8 mouse cellular contexts compared by ENCODE assay signal in genomic region chr11:55460559-55461018, GRCm38 (mm10). TPM values are rescaled to one million over a fixed set of nuclear protein-coding genes. Genes with fewer than 3 reads are reported as not detected.
A peak's percentile ranks its signal among the peaks of the same experiment; 100 is the strongest.
DNase-seq lines count a peak whose midpoint lies in the region; ATAC-seq and TF ChIP-seq lines count a peak whose summit lies in the region.

No protein-coding gene starts in this region.

- H3K36me3 ChIP-seq in intestine, embryonic 15.5 days, result no peaks in the 10 kb centered on the region
- H3K36me3 ChIP-seq in macrophage (ENCODE audit: inconsistent target), result no peaks in the 10 kb centered on the region

- H3K79me2 ChIP-seq in macrophage (ENCODE audit: inconsistent target), result peaks cover 53% of the 10 kb centered on the region

- peak; percentile 22 for DNase-seq in left cerebral cortex, adult 11 months (ENCODE audit: low spot score)
- DNase-seq in left cerebral cortex, postnatal 4 days, result no peak
- no peak for DNase-seq in Patski (ENCODE audit: low read depth, low spot score)
- DNase-seq in gastrocnemius, adult 18-20 months (ENCODE audit: low spot score), result no peak
- no peak for DNase-seq in adrenal gland, postnatal 4 days (ENCODE audit: low spot score in 2 of 2)

- under 1% methylated on average over 17 of the region's 17 CpGs for WGBS in intestine, embryonic 15.5 days
- WGBS in macrophage (ENCODE audit: missing documents), result under 1% methylated on average over 17 of the region's 17 CpGs

- TF ChIP-seq CTCF in Patski (IDR thresholded peaks at IDR 0.05), result no peak

- peaks cover 17% of the 10 kb centered on the region for H3K4me1 ChIP-seq in intestine, embryonic 15.5 days (replicated peaks)

- in situ Hi-C loops in Patski (cut with MboI; ENCODE audit: low pct_unique_long_range_greater_than_20kb), result no loop called here

- POLR2A ChIA-PET in Patski (lab: Charles Lee), result interaction anchor here (2.3 kb wide), 1 partner anchor 8 kb away, joined by 10 read pairs; the partner anchor contains the start of gene G3bp1

- H3K27ac ChIP-seq in intestine, embryonic 15.5 days, result peak overlapping the region; percentile 66
- peak overlapping the region; percentile 67 for H3K27ac ChIP-seq in macrophage

- CTCF ChIA-PET in Patski (lab: Charles Lee), result interaction anchor here (0.7 to 3.6 kb wide), 9 partner anchors 9 to 645 kb away, joined by 3 to 20 read pairs (median 4); partner anchors contain the start of gene G3bp1

- peak overlapping the region; percentile 70 for H3K9ac ChIP-seq in intestine, embryonic 15.5 days

- peak; percentile 60 for ATAC-seq in Patski
- peak; percentile 40 for ATAC-seq in erythroblast, adult 5-6 weeks (replicated peaks; ENCODE audit: low FRiP score, poor library complexity, severe bottlenecking)
- peak; percentile 52 for ATAC-seq in intestine, embryonic 15.5 days

- H3K27me3 ChIP-seq in Patski, result no peaks in the 10 kb centered on the region
- no peaks in the 10 kb centered on the region for H3K27me3 ChIP-seq in intestine, embryonic 15.5 days (replicated peaks)

- no peaks in the 10 kb centered on the region for H3K9me3 ChIP-seq in intestine, embryonic 15.5 days

- intact Hi-C loops in left cerebral cortex, postnatal 4 days (cut with DNase I), result no loop called here

- H3K4me2 ChIP-seq in intestine, embryonic 15.5 days (replicated peaks), result peak overlapping the region; percentile 85

- peak overlapping the region; percentile 82 for H3K4me3 ChIP-seq in intestine, embryonic 15.5 days (replicated peaks)
- peak overlapping the region; percentile 97 for H3K4me3 ChIP-seq in macrophage (ENCODE audit: inconsistent target)

RNA-seq across cellular contexts. Expression of gene Atox1, which starts 0.5 kb away (rescaled TPM):
- total RNA-seq in left cerebral cortex, postnatal 4 days (2021), result 100 to 1,000 TPM; 124 to 130 TPM
- polyA plus RNA-seq in Patski (2021) (254 TPM), macrophage (2018) (117 to 443 TPM (median 360 TPM) in 3 replicates)
- total RNA-seq in erythroblast, adult 5-6 weeks (2015; ENCODE audit: low replicate concordance), result 25.9 and 45.8 TPM in 2 replicates
- 18.7 and 20.2 TPM in 2 replicates for total RNA-seq in erythroblast, adult 5-6 weeks (2017; ENCODE audit: low replicate concordance)
- 370 and 402 TPM in 2 replicates for polyA plus RNA-seq in intestine, embryonic 15.5 days (2015; fragmentation: Nextera tagmentation; extraction: Ambion mirVana)
- 10 to 100 TPM in 8 of 26 experiments, 1 to 10 TPM in 18; 5.3 to 36.2 (median 8.4) TPM for total RNA-seq in macrophage (2018; cell fraction: chromatin; rRNA removed)
- 100 to 1,000 TPM; 179 to 407 (median 276) TPM for total RNA-seq in macrophage (2018; cell fraction: cytosol; rRNA removed)
- total RNA-seq in macrophage (2018; cell fraction: nucleus; rRNA removed), result 10 to 100 TPM; 14.4 to 48.4 (median 29.2) TPM
- total RNA-seq in gastrocnemius, adult 18-20 months (2021), result 10 to 100 TPM; 38.2 to 40.3 TPM
- 100 to 1,000 TPM; 254 to 267 TPM for total RNA-seq in adrenal gland, postnatal 4 days (2021)

RNA-seq across cellular contexts. Expression of gene G3bp1, which starts 8.9 kb away (rescaled TPM):
- 10 to 100 TPM; 53.1 to 56.4 TPM for total RNA-seq in left cerebral cortex, postnatal 4 days (2021)
- 53.9 TPM for polyA plus RNA-seq in Patski (2021)
- 13.3 and 18.2 TPM in 2 replicates for total RNA-seq in erythroblast, adult 5-6 weeks (2015; ENCODE audit: low replicate concordance)
- 19.0 and 20.9 TPM in 2 replicates for total RNA-seq in erythroblast, adult 5-6 weeks (2017; ENCODE audit: low replicate concordance)
- polyA plus RNA-seq in intestine, embryonic 15.5 days (2015; fragmentation: Nextera tagmentation; extraction: Ambion mirVana), result 163 and 179 TPM in 2 replicates
- total RNA-seq in macrophage (2018; cell fraction: chromatin; rRNA removed), result 100 to 1,000 TPM in 2 of 26 experiments, 10 to 100 TPM in 24; 31.8 to 133 (median 56.7) TPM
- total RNA-seq in macrophage (2018; cell fraction: cytosol; rRNA removed), result 10 to 100 TPM; 29.4 to 56.8 (median 36.2) TPM
- total RNA-seq in macrophage (2018; cell fraction: nucleus; rRNA removed), result 10 to 100 TPM; 39.4 to 90.9 (median 47.2) TPM
- 20.9 to 52.8 TPM (median 25.9 TPM) in 3 replicates for polyA plus RNA-seq in macrophage (2018)
- total RNA-seq in gastrocnemius, adult 18-20 months (2021), result 10 to 100 TPM; 50.7 to 55.5 TPM
- total RNA-seq in adrenal gland, postnatal 4 days (2021), result 10 to 100 TPM; 70.0 to 73.9 TPM

RNA-seq across cellular contexts. Expression of gene Sparc, which starts 37.6 kb away (rescaled TPM):
- total RNA-seq in left cerebral cortex, postnatal 4 days (2021), result 100 to 1,000 TPM; 228 to 243 TPM
- polyA plus RNA-seq in Patski (2021) (789 TPM), macrophage (2018) (0.30 to 1.5 TPM (median 0.63 TPM) in 3 replicates)
- total RNA-seq in erythroblast, adult 5-6 weeks (2015; ENCODE audit: low replicate concordance), result 1.7 TPM in 2 replicates
- total RNA-seq in erythroblast, adult 5-6 weeks (2017; ENCODE audit: low replicate concordance), result 0.85 and 0.98 TPM in 2 replicates
- 1,532 and 1,545 TPM in 2 replicates for polyA plus RNA-seq in intestine, embryonic 15.5 days (2015; fragmentation: Nextera tagmentation; extraction: Ambion mirVana)
- total RNA-seq in macrophage (2018; cell fraction: chromatin; rRNA removed), result 100 to 1,000 TPM in 1 of 26 experiments, 1 to 10 TPM in 17, under 1 TPM in 4, not detected in 4; 0.69 to 408 (median 1.5) TPM
- total RNA-seq in macrophage (2018; cell fraction: cytosol; rRNA removed), result under 1 TPM in 22 of 26 experiments, not detected in 4; 0.06 to 0.54 (median 0.23) TPM
- total RNA-seq in macrophage (2018; cell fraction: nucleus; rRNA removed), result 10 to 100 TPM in 1 of 26 experiments, 1 to 10 TPM in 2, under 1 TPM in 9, not detected in 14; 0.28 to 57.5 (median 0.50) TPM
- total RNA-seq in gastrocnemius, adult 18-20 months (2021), result 100 to 1,000 TPM; 141 to 200 TPM
- total RNA-seq in adrenal gland, postnatal 4 days (2021), result 1,000 to 10,000 TPM; 2,300 to 2,476 TPM

Comparison
In these comparisons a context has a peak if more than half of its experiments do, and no peak if none do; other contexts are left out.
1. RNA of gene Sparc, which starts 37.6 kb away (total RNA-seq): 2,300 to 2,476 TPM in adrenal gland, postnatal 4 days, 228 to 243 TPM in left cerebral cortex, postnatal 4 days and 141 to 200 TPM in gastrocnemius, adult 18-20 months; 0.85 to 1.7 TPM in erythroblast, adult 5-6 weeks; every median in the first group is over 10 times any median in the second.
2. Peak in every context shown above with its lines, with median percentiles within 50 percentile points of each other: ATAC-seq.